Mouse (Mus musculus): ENCODE measurements around the gene Gpr65. TPM values are rescaled to one million over a fixed set of nuclear protein-coding genes. Genes with fewer than 3 reads are reported as not detected.
"Not testable (repeated sequence)": the region's sequence is repeated elsewhere in the genome, so short reads cannot be mapped to it uniquely, and the experiment has no call there.

The Gpr65 gene
- polyA plus RNA-seq, 1 experiment from 2014 or later: 3.4 TPM

DNA sequence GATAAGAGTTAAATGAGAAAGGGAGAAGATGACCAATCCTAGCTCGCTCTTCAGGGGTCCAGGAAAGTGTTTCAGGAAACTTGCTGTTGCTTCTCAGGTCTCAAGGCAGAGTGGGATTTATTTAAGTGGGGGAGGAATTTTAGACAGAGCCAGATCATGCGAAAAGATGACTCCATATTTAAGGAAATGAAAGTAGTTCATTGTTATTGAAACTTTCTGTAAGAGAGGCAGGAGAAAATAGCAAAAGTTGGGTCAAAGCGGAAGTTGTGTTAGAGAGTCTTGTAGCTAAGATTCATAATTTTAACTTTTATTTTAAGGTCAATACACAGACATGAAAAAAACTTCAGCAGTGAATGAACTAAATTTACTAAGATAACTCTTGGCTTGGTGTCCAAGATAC lies 22.0 kb downstream of the Gpr65 start:
- Histone ChIP-seq H3K27me3 (replicated peaks) (no peaks in the 10 kb centered on the region), H3K4me1 (no peaks in the 10 kb centered on the region), H3K9me3 (no peaks in the 10 kb centered on the region), H3K36me3 (no peaks in the 10 kb centered on the region), H3K4me2 (no peak overlapping the region), H3K9ac (no peak overlapping the region), H3K27ac (no peak overlapping the region), H3K4me3 (replicated peaks) (no peak overlapping the region)
- no peak for ATAC-seq (ENCODE audit: insufficient read depth, low FRiP score, low read depth)
- WGBS: 59% methylated on average over 3 of the region's 3 CpGs

DNA sequence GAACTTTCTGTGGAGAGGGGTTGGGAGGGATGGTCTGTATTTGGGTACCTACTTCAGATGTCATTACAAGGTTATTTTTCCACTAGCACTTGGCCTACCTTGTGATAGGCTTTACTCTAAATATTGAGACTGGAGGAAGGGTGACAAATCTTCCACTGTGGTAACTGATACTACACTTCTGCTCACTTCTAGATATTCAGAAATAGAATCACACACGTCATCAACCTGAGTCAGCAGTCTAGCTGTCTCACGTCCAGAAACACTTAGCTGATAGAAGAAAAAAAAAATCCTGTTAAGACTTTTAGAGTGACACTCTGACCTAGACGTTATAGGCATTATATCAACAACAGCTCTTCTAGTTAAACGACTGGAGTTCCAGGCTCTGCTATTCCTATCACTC lies 23.8 kb downstream of the Gpr65 start:
- H3K36me3 ChIP-seq: no peaks in the 10 kb centered on the region

DNA sequence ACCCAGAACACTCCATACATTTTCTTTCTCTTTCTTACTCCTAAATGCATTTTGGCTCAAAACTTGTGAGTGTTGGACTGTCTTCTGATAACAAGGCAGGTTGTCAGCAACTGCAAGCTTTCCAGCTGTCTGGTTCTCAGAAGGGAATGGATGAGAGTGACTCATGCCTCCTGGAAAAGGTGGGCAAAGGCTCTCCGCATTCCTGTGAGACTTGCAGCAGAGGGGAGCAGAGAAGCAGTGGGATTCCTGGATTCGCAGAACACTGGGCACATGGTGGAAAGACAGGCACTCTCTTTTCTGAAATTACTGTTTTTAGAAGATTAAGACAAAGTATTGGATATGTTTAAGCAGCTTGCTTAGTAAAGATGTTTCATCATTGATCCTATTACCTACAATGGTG lies 25.8 kb downstream of the Gpr65 start:
- no peak overlapping the region for H3K9ac ChIP-seq
- no peaks in the 10 kb centered on the region for H3K9me3 ChIP-seq
- no peak overlapping the region for H3K27ac ChIP-seq
- ATAC-seq (ENCODE audit: insufficient read depth, low FRiP score, low read depth): no peak
- no peak overlapping the region for H3K4me3 ChIP-seq (replicated peaks)
- H3K36me3 ChIP-seq: no peaks in the 10 kb centered on the region
- H3K27me3 ChIP-seq (replicated peaks): no peaks in the 10 kb centered on the region
- H3K4me2 ChIP-seq: no peak overlapping the region
- 74% methylated on average over 2 of the region's 2 CpGs for WGBS
- H3K4me1 ChIP-seq: no peaks in the 10 kb centered on the region

More for the DNA sequence above, 23.8 kb downstream of the Gpr65 start:
- no peak overlapping the region for H3K27ac ChIP-seq
- no peaks in the 10 kb centered on the region for H3K4me1 ChIP-seq
- WGBS: 40% methylated on average over 4 of the region's 4 CpGs
- no peaks in the 10 kb centered on the region for H3K9me3 ChIP-seq
- H3K4me2 ChIP-seq: no peak overlapping the region
- H3K9ac ChIP-seq: no peak overlapping the region
- no peak overlapping the region for H3K4me3 ChIP-seq (replicated peaks)
- ATAC-seq (ENCODE audit: insufficient read depth, low FRiP score, low read depth): no peak
- H3K27me3 ChIP-seq (replicated peaks): no peaks in the 10 kb centered on the region

DNA sequence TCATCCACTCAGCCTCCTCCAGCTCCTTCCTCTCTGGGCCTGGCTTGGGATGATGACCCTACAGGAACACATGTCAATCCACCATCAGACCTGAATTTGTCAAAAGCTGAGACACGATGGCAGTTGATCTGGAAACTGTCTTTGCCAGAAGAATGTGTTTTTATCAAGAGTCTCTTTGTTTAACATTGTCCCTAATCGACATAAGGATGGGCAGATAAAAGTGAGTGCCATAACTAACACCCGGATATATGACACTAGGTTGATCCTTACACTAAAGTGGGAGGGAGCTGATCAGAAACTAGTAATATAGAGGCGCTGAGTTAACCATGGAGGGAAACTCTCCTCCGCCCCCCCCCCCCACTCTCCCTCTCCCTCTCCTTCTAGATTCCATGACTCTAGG lies 33.5 kb downstream of the Gpr65 start:
- Histone ChIP-seq H3K9me3 (no peaks in the 10 kb centered on the region), H3K4me2 (no peak overlapping the region), H3K27me3 (replicated peaks) (no peaks in the 10 kb centered on the region), H3K9ac (no peak overlapping the region), H3K27ac (no peak overlapping the region), H3K36me3 (no peaks in the 10 kb centered on the region), H3K4me3 (replicated peaks) (no peak overlapping the region), H3K4me1 (no peaks in the 10 kb centered on the region)
- 70% methylated on average over 5 of the region's 5 CpGs for WGBS
- ATAC-seq (ENCODE audit: insufficient read depth, low FRiP score, low read depth): no peak

DNA sequence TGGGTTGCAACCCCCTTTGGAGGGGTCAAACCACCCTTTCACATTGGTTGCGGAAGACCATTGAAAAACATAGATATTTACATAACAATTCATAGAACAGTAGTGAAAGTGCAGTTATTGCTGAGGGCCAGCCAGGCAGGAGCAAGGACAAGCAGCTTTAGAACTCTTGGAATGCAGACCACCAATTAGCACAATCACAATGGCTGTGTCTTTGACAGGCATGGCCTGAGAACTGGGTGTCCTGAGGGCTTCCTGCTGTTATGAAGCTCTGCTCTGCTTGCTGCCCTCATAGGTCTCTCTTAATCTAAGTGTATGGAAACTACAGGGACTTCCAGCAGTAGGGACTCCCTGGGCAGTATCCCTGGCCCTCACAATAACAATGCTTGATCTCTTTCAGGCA lies 34.6 kb downstream of the Gpr65 start:
- no peak for ATAC-seq (ENCODE audit: insufficient read depth, low FRiP score, low read depth)
- 98% methylated on average over 1 of the region's 1 CpGs for WGBS
- H3K4me3 ChIP-seq (replicated peaks): no peak overlapping the region
- no peak overlapping the region for H3K9ac ChIP-seq
- no peaks in the 10 kb centered on the region for H3K27me3 ChIP-seq (replicated peaks)
- no peak overlapping the region for H3K4me2 ChIP-seq
- no peaks in the 10 kb centered on the region for H3K4me1 ChIP-seq
- H3K27ac ChIP-seq: no peak overlapping the region
- H3K36me3 ChIP-seq: no peaks in the 10 kb centered on the region
- H3K9me3 ChIP-seq: no peaks in the 10 kb centered on the region

DNA sequence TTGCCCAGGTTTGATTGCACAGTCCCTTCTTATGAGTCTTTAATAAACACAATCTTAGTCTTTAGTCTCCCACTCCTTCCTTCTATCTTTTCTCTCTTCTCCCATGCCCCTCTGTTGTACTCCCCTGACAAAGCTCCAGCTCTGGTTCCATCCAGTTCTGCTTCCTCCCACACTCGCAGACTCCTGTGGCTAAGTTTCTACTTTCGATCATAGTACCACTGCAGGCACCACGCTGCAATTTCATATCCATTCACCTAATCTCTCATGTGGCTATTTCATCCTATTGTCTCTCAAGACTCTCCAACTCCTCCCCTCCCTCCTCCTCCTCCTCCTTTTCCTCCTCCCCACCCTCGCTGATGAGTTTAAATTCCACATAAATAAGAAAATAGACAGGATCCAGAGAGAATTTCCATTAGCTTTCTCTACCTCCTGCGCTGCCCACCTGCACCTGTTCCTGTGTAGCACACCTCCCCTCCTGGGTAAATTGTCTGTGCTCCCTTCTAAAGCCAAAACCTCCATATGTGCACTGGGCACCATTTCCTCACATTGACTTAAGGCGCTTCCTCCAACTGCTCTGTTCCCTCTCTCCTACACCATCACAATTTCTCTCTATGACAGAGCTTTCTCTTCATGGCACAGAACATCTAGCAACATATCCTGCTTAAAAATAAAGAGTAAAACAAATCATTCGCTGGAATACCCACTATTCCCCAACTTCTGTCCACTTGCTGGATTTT lies 38.9 kb downstream of the Gpr65 start:
- H3K4me1 ChIP-seq: no peaks in the 10 kb centered on the region
- H3K27me3 ChIP-seq (replicated peaks): no peaks in the 10 kb centered on the region
- H3K9me3 ChIP-seq: no peaks in the 10 kb centered on the region
- ATAC-seq (ENCODE audit: insufficient read depth, low FRiP score, low read depth): no peak
- no peaks in the 10 kb centered on the region for H3K36me3 ChIP-seq
- H3K27ac ChIP-seq: no peak overlapping the region
- no peak overlapping the region for H3K9ac ChIP-seq
- no peak overlapping the region for H3K4me2 ChIP-seq
- no peak overlapping the region for H3K4me3 ChIP-seq (replicated peaks)
- WGBS: 82% methylated on average over 7 of the region's 7 CpGs

DNA sequence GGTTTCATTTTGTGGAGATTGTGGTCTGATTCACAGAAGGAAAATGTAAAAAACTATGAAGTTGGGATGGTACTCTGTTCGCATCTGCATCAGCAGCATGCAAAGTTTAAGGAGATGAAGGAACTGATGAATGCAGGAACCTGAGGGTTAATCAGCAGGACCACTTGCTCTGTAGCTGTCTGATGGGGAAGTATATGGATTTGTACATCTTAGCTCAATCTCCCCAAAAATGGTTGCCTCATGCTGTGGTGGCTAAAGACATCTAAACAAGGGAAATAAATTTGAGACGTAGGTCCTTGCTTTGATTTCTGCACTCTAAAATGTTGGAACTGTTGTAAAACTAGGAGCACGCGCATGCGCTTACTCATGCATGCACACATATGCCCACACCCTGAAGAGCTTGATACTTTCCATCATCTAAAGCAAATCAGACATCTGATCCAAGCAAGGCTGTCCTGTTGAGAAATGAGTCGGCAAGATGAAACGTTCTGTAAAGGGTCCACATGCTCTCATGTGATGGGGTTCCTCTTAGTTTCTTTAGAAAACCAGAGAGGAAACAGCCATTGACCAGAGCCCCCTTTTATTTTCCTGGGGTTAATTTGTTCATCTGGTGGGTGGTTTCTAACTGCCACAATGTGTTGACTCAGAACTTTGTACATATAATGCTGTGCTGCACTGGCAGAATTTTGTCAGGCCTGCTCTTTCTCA lies 43.1 kb downstream of the Gpr65 start:
- Histone ChIP-seq H3K9ac (no peak overlapping the region), H3K4me3 (replicated peaks) (no peak overlapping the region), H3K27me3 (replicated peaks) (no peaks in the 10 kb centered on the region), H3K27ac (no peak overlapping the region), H3K9me3 (no peaks in the 10 kb centered on the region), H3K4me1 (no peaks in the 10 kb centered on the region), H3K4me2 (no peak overlapping the region), H3K36me3 (no peaks in the 10 kb centered on the region)
- no peak for ATAC-seq (ENCODE audit: insufficient read depth, low FRiP score, low read depth)
- 80% methylated on average over 7 of the region's 7 CpGs for WGBS

DNA sequence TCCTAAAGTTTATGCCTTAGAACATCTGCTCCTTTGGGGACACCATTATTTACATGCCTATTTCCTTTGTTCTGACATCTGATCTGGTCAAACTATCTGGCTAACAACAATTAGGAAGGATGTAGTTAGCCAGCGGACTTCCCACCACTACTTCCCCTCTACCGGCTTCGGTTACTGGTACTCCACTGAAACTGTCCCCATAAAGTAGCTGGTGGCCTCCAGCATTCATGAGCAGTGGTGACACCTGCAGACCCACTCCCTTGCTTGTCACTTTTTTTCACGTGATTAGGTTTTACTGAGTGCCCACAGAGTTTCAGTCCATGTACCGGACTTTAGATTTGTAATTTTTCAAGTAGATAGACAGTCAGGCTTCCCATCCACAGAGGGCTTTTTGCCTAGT lies 47.5 kb downstream of the Gpr65 start:
- ATAC-seq (ENCODE audit: insufficient read depth, low FRiP score, low read depth): no peak
- Histone ChIP-seq H3K36me3 (no peaks in the 10 kb centered on the region), H3K27ac (no peak overlapping the region), H3K4me1 (no peaks in the 10 kb centered on the region), H3K4me3 (replicated peaks) (no peak overlapping the region), H3K4me2 (no peak overlapping the region), H3K9ac (no peak overlapping the region), H3K9me3 (no peaks in the 10 kb centered on the region), H3K27me3 (replicated peaks) (no peaks in the 10 kb centered on the region)
- 73% methylated on average over 5 of the region's 5 CpGs for WGBS

DNA sequence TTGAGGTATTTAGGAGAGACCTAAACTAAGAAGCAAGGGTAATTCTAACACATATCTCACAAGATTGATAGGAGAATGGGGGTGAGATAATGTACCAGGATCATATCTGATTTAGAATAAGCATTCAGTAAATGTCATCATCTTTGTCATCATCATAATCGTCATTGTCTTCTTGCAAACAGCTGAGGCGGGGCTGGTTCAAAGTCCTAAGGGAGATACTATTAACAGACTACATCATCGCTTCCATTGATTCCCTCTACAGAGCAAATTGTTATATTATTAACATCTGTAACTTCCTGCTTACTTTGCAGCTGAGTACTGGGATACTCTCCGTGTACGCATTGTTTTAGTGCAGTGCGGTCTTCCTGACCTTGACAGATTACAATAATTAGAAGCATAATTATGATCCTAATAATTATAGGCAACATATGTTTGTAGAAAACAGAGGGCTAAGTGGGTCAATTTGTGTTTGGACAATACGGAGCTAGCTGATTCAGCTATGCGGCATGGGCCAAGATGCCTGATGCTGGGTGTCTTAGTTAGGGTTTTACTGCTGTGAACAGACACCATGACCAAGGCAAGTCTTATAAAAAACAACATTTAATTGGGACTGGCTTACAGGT lies 49.4 kb downstream of the Gpr65 start:
- no peak overlapping the region for H3K4me2 ChIP-seq
- no peak overlapping the region for H3K9ac ChIP-seq
- no peaks in the 10 kb centered on the region for H3K36me3 ChIP-seq
- H3K27me3 ChIP-seq (replicated peaks): no peaks in the 10 kb centered on the region
- no peaks in the 10 kb centered on the region for H3K9me3 ChIP-seq
- 86% methylated on average over 8 of the region's 8 CpGs for WGBS
- no peak for ATAC-seq (ENCODE audit: insufficient read depth, low FRiP score, low read depth)
- no peak overlapping the region for H3K27ac ChIP-seq
- H3K4me3 ChIP-seq (replicated peaks): no peak overlapping the region
- H3K4me1 ChIP-seq: no peaks in the 10 kb centered on the region

DNA sequence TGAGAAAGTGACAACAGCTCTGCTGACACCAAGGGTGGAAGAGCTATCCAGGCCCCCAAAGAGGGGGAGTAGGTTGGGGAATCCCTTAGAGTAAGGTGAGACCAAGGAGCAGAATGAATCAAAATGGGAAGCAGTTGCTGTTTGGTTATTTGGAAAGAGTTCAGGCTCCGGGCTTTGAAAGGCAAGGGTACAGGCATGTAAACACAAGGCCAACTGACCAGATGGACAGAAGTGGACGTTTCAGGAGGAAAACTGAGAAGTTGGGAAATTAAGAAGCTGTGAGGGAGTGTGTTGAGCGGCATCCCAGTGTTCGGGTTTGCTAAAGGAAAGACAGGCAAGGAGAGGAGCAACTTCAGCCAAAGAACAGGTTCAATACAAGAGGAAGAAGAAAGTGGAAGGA lies 54.0 kb downstream of the Gpr65 start:
- no peak for ATAC-seq (ENCODE audit: insufficient read depth, low FRiP score, low read depth)

DNA sequence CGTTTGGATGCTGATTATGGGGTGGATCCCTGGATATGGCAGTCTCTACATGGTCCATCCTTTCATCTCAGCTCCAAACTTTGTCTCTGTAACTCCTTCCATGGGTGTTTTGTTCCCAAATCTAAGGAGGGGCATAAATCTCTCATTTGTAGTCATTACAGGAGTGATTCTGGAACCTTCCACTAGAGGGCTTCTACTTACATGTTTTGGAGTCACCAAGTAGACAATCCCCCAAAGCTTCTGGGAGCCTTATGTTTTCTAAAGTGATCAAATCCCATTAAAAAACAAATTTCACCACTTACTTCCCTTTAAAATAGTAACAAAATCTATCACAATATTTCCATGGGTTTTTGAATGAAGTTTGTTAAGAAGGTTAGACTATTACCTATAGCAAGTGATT lies 55.7 kb downstream of the Gpr65 start:
- not testable (repeated sequence) for H3K36me3 ChIP-seq; H3K4me3 ChIP-seq (replicated peaks); H3K4me1 ChIP-seq; H3K9me3 ChIP-seq; H3K9ac ChIP-seq; ATAC-seq (ENCODE audit: insufficient read depth, low FRiP score, low read depth); H3K27me3 ChIP-seq (replicated peaks); H3K4me2 ChIP-seq; H3K27ac ChIP-seq
- WGBS: no CpG with 5 or more reads among the region's 1 CpGs

More for the DNA sequence above, 54.0 kb downstream of the Gpr65 start:
- Histone ChIP-seq H3K9ac (no peak overlapping the region), H3K36me3 (no peaks in the 10 kb centered on the region), H3K27me3 (replicated peaks) (no peaks in the 10 kb centered on the region), H3K4me2 (no peak overlapping the region), H3K4me1 (no peaks in the 10 kb centered on the region), H3K9me3 (no peaks in the 10 kb centered on the region), H3K4me3 (replicated peaks) (no peak overlapping the region), H3K27ac (no peak overlapping the region)
- WGBS: 74% methylated on average over 4 of the region's 4 CpGs

All from stomach, embryonic 15.5 days (tissue).